Mouse (Mus musculus): ENCODE results near the gene Stk32c. TPM values are rescaled to one million over a fixed set of nuclear protein-coding genes. Genes with fewer than 3 reads are reported as not detected.

Stk32c gene
- total RNA-seq, 2 experiments from 2014 or later, result not detected

DNA sequence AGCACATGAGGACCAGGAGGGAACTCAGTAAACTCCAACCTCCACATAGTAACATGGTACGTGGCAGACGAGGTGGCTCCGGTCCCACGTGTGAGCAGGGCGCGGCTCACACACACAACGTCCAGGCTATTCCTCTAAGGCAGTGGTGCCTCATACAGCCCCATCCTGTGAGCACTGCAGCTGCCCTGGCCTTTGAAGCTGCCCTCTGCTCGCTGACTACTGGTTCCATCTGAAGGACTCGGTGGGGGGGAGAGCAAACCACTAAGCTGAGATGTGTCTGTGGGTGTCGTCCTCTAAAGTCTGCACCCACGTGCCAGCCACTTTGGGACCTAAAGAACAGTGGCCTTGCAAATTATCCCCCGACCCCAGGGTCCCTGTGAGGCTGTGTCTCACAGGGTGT lies 17.1 kb upstream of the Stk32c start:
- no peak for ATAC-seq (replicated peaks; ENCODE audit: poor library complexity, severe bottlenecking)

DNA sequence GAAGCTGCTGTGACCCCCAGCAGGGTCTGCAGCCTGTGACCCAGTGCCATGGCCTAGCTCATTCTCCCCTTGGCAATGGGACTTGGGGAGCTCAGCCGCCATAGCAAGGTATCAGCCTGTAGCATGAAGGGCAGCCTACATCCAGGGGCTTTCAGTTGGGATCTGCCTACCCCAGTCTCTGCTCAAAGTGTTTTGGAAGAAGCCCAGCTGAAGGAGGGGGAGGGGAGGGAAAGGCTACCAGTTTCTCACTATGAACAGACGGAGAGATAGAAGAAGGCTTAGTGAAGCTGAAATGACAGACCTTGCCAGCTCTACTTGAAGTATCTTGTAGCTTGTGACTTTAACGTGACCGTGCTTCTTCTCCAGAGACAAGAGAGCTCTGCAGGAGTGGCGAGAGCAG lies 16.7 kb upstream of the Stk32c start:
- no peak for ATAC-seq (replicated peaks; ENCODE audit: poor library complexity, severe bottlenecking)

DNA sequence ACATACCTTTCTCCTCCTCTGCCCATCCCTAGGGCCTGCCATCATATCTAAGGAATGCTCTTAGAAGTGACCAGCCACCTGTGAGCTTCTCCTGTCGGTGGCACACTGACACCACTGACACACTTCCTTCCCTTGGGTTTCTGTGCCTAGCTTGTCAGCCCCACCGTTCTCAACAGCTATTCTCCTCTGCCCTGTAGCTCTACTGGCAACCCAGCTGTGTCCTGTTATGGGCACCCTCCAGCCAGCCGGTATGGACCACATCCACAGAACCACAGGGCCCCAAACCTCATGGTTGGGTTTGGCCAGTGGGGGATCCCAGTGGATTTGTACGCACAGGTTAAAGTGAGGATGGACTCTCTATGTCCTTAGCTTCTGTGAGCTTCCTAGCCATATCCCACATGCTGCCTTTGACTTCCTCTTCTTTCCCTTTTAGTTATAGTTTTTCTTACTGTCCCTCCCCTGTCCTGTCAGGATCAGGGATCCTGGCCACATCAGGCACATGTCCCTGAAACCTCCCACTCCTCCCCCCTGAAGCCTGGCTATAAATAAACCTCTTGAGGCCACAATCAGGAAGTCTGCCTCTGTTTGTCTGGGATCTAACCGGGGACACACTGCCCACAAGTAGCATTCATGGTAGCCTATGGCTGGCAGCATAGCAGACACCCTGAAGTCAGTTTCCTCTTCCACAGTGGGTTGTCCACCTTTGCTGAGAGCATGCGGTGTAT lies 15.5 kb upstream of the Stk32c start:
- peak; percentile 31 for ATAC-seq (replicated peaks; ENCODE audit: poor library complexity, severe bottlenecking)

DNA sequence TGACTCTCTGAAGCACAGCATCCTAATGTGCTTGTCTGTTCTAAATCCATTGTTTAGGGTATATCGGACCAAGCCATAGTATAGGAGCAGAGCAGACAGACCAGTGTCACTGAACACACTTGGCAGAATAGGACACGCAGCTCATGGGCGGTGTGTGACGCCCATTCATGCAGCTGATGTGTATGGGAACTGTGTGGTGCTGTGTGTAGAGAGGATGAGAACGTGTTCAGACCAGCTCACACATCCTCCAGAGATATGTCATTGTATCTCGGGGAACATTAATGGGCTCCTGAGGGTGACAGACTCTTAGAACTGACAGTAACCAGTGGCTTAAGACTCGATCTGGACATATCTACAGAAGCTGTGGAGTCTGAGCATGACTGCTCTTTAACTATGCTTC lies 13.3 kb upstream of the Stk32c start:
- no peak for ATAC-seq (replicated peaks; ENCODE audit: poor library complexity, severe bottlenecking)

DNA sequence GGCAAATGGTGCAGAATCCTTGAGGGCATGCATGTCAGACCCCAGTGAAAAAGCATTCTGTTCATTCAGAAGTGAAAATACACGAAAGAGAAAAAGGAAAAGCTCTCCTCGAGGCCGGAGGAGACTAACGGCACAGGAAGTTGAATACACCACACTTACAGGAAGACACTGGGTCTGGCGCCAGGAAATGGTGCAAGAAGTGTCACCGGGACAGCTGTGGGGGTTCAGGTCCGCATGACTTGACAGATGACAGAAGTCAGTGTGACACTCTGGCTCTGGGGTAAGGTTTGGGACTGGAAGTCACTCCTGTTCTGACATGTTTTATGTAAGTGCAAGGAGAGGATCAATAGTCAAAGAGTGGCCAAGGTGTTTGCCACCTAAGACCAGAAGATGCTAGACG lies 11.6 kb upstream of the Stk32c start:
- ATAC-seq (replicated peaks; ENCODE audit: poor library complexity, severe bottlenecking), result peak; percentile 86

DNA sequence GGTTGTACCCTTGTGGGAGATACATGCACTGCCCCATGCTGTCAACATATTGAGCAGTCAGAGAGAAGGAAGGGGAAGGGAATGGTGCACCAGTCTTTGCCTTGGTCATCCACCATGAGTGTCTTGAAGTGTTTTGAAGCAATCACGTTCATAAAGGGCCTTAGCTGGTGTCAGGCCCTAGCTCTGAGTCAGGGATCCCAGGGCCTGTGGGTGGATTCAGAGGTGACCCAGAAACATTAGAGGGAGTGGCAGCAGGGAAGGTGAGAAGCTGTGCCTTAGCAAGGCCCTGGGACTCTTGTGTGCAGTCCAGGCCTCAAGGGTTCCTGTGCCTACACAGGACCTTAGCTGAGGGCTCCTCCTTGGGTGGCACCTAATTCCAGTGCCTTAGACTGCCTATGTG lies 11.0 kb upstream of the Stk32c start:
- no peak for ATAC-seq (replicated peaks; ENCODE audit: poor library complexity, severe bottlenecking)

DNA sequence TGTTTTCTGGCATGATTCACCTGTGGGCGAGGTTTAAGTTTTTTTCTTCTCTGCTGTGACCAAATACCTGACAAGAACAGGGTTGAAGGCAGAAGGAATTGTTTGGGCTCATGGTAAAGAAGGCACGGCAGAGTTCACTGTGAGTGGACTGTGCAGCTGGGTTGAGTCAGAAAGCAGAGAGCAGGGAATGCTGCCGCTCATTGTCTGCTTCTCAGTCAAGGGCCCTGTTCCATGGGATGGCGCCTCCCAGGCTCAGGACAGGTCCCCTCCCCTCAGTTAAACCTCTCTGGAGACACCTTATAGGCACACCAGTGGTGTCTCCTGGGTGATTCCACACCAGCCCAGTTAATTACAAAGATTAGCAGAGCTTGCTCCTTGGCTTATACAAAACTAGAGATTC lies 9.2 kb upstream of the Stk32c start:
- no peak for ATAC-seq (replicated peaks; ENCODE audit: poor library complexity, severe bottlenecking)

DNA sequence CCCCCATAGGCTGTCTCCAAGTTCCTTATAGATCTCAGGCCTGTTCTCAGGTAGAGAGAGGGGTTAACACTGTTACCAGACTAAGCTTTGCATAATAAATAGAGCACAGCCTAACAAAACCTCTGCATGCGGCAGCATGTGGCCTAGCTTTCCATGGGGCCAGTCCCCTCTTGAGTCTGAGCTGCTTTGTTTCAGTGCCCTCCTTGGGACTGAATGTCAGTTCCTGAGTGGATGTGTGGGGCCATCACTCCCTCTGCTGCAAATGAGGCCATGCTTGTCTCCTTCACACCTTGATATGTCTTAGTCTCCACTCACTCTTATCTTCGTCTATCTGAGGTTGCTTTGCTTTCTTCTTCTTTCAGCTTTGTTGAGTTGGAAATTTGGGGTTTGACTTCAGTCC lies 8.7 kb upstream of the Stk32c start:
- no peak for ATAC-seq (replicated peaks; ENCODE audit: poor library complexity, severe bottlenecking)

DNA sequence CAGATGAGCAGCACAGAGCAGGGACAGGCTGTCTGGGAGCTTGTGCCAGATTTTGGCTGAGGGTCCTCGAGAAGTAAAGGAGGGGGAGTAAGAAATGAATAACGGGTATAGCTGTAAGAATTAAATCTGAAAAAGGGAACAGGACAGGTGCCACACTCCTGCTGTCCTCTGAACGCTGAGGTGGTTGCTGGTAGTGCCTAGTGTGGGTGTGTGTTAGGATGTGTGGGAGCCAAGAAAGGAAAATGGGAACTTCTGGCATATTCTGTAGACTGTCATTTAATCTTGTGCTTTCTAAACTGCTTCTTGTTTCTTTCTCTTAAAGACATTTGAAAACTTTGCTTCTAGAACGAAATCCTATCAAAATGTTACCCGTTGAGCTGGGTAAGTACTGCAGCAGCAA lies 8.0 kb upstream of the Stk32c start:
- ATAC-seq (replicated peaks; ENCODE audit: poor library complexity, severe bottlenecking), result no peak

DNA sequence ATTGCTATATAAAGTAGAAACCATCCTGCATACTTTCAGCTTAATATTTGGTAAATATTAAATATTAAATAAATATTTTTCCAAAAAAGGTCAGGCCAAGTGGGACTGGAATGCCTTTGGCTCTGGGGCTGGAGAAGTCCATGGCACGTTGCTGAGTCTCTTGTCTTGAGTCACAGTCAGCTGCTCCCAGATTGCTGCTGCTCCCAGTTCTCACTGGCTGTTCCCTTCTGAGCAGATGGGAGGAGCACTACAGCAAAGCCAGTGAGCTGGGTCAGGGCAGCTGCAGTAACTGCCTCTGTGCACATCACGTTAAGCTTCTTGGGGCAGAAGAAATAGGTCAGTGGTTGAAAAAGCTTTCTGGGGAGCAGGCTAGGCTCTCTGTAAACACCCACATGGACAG lies 7.2 kb upstream of the Stk32c start:
- no peak for ATAC-seq (replicated peaks; ENCODE audit: poor library complexity, severe bottlenecking)

DNA sequence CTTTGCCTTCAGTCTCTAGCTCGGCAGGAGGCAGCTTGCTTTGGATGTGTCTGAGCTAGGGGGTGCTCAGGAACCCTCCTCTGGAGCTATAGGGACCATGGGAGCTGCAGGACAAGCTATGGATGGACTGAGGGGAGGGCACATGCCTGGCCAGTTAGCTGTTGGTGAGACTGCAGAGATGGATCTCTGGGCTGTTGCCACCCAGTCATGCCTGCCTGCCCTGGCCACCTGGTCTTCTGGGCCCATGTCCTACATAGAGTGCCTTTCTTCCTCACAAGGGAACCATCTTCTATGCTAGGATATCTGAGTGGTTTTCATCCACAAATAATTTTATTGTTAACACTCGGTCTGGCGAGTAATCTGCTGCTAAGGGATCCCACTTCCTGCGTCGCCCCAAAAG lies 6.4 kb upstream of the Stk32c start:
- no peak for ATAC-seq (replicated peaks; ENCODE audit: poor library complexity, severe bottlenecking)

DNA sequence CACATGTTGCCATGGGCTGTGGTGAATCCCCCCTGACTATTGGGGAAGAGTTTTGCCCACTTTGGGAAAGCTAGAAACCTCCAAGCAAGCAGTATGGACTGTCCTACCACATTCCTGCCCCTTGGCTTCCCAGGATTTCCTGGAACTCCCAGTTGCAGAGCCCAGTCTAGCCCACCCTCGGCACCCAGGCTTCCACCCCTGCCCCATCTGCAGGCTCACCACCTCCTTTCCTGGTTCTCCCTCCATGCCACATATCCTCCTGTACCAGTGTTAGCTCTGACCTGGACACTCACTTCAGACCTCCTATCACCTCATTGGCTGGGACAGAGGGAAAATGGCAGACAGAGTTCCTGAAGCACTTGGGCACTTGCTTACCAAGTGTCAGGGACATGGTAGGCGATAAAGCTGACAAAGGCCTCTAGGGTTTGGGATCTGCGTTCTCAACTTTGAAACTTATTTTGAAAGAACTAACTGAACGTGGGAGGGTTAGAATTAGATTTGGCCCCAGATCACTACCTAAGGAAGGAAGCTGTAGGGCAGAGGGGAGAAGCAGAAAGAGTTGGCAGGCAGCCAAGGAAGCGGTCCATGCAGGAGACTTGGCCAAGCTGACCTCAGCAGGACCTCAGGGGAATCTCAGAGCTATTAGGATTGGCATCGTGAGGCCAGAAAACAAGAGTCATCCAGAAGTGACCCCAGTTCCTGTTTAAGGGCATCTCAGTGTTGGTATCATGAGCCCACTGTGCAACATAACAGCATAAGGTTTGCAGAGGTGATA lies 5.7 kb upstream of the Stk32c start:
- ATAC-seq (replicated peaks; ENCODE audit: poor library complexity, severe bottlenecking), result peak; percentile 29; the same call in 1 of the 2 replicates

DNA sequence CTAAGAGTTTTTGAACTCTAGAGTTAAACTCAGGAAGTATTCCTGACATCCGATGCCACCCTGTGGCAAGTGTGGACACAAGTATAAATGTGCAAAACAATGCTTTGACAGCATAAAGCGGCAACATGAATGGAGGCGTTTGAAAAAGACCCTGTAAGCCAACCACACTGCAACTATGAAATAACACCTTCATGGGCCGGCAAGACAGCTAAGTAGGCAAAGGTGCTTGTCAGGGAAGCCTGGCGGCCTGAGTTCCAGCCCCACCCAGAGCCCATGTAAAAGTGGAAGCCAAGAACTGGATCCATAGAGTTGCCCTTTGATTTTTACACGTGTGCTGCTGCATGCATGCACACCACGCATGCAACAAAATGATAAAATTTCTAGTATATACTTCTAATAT lies 3.9 kb upstream of the Stk32c start:
- ATAC-seq (replicated peaks; ENCODE audit: poor library complexity, severe bottlenecking), result no peak

DNA sequence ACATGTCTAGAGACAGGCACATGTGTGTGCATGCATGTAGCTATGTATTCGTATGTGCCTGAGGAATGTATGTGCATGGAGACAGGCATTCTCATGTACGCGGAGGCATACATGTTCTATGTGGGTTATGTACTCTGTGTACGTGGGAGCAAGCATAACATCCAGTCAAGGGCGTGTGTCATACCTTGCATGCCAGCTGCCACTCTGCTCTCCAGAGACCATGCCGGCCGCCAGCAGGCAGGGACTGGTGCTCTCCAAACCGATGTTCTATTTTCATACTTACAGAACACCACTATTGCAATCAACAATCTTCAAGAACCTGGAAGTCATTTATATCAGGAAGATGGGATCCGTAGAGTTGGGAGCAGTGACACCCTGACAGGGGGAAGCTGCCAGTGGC lies 3.4 kb upstream of the Stk32c start:
- no peak for ATAC-seq (replicated peaks; ENCODE audit: poor library complexity, severe bottlenecking)

DNA sequence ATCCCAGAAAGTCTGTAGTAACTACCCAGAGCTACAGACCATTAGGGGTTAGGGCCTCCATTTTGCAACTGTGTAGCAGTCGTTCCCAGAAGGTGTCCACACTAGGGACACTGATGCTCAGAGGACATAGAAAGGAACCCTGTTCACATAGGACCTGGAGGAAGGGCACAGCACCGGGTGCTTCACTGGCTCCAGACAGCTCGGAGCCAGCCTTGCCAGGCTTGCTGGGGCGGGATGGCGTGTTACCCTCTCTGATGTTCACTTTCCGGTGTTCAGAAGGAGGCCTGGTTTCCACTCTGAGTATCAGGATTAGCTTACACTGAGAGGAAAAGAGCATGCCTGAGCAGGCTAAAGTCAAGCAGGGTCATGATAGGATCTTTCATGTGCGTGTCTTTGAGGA lies 2.8 kb upstream of the Stk32c start:
- no peak for ATAC-seq (replicated peaks; ENCODE audit: poor library complexity, severe bottlenecking)

DNA sequence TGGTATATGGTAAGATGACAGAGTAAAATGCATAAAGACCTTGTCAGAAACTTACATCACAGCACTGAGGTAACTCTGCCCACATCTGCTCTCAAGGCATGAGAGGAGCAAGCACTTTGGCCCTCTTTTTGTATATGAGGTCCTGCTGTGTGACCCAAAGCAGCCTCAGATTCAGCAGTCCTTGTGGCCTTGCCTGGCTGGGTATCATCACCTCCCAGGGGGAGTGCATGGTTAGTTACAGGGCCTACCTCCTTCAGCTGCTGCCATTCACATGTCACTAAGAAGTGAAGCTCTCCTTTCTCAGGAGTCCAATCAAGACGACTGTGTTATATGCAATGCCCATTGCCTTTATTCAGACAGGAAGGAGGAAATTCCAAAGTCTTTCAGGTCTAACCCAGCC lies 2.4 kb upstream of the Stk32c start:
- ATAC-seq (replicated peaks; ENCODE audit: poor library complexity, severe bottlenecking), result no peak

DNA sequence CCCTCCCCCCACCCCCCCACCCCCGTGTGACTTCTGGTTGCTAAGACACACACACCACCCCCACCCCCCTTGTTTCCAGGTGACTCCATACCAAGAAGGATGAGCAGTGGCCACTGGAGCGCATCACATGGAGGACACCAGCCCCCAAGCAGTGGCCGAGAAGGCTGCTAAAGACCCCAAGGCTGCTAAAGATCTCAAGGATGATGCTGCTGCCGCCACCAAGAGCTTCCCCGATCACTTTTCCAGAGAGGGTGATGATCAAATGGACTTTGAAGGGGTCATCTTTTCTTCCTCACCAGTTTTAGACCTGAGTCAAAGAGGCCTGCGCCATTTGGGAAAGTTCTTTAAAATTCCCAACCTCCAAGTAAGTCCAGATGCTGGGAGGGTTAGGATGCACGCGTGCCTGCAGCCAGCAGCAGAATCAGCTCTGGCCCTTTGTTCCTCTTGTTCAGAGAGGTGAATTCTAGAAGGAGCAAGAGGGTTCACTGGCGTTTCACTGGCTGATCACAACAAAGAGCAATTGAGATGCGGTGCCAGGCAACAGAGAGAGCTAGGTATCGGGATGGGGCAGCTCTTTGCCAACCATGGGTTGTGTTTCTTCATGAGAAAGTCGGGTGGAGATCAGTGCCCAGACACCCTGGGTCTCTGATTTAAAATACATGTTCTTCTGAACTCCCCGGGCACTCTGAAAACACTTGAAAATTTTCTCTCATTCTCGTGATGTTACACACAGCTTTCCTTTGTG lies 1.7 kb upstream of the Stk32c start:
- no peak for ATAC-seq (replicated peaks; ENCODE audit: poor library complexity, severe bottlenecking)

DNA sequence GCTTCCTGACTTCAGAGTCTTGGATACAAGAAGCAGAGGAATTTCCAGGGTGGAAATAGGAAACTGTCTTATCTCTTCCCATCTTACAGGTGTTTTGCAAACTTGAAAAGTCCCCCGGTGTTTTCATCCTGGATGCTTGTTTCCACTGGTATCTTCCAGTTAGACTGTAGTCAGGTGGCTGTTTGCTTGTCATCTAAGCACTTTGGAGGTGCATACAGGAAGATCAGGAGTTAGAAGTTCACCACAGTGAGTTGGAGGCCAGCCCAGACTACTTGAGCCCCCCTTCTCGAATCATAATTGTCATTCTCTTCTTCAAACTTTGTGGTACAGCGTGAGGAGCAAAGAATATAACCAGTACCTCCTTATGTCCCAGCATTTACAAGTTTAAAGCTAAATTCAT lies 1.1 kb upstream of the Stk32c start:
- no peak for ATAC-seq (replicated peaks; ENCODE audit: poor library complexity, severe bottlenecking)

DNA sequence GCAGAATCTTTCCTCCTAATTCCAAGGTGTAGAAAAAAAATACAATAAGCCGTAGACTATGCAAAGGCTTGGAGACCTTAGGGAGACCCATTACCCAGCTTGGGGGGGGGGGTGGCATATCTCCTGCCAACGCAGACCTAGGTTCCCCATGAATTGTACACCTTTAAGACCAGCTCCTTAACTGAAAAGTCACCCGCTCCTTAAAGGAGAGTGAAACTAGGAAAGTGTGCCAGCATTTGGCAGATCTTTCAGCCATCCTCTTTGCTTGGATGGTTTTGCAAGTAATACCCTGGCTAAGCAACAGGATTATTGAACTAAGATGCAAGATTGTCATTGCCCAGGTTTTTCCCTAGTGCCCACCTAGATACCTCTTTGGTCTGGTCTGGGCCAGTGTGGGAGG lies 644 bp upstream of the Stk32c start:
- ATAC-seq (replicated peaks; ENCODE audit: poor library complexity, severe bottlenecking), result no peak

DNA sequence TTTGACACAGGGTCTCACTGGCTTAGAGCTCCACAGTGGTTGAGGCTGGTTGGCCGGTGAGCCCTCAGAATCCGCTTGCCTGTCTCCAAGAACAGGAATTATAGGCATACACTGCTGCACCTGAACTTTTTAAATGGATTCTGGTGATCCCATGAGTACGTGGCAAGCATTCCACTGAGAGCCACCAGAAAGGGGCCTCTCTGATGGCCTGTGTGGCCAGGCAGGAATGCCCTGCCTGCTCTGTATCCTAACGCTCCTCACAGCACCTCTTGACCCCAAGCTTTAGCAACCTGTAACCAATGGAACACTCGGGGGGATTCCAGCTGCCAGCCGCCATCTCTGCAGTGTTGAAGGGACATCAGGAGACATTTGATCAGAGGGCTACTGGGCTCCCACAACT lies 1.3 kb downstream of the Stk32c start:
- ATAC-seq (replicated peaks; ENCODE audit: poor library complexity, severe bottlenecking), result no peak

DNA sequence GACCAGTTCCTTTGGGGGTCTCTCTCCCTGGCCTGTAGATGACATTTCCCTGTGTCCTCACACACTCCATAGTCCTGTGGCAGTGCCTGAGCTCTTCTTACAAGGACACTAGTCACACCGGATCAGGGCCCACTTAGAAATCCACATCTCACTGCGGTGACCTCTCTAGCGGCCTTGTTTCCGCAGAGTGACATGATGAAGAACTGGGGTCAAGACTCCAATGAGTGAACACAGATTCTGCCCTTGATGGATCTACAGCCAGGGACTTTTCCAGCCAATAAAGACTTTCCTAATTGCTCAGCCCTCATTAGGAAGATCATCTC lies 4.4 kb downstream of the Stk32c start:
- ATAC-seq (replicated peaks; ENCODE audit: poor library complexity, severe bottlenecking), result no peak

Data from granulocyte monocyte progenitor cell, adult 5-6 weeks (primary cell).